Mouse (Mus musculus): ENCODE measurements at regions not wholly inside any gene's neighbourhood (a gene's known extent, or its start where the extent isn't known, plus 50 kb on each side); places are given as distances from the start of the nearest gene placed in this dataset.

- intact Hi-C loops (cut with DNase I), result no loop called here
- DNase-seq (ENCODE audit: low spot score in 2 of 2), result no peak
These were observed 139.9 kb upstream of the Bcl6 start for GRCm38 (mm10) chr16:24128566-24128965.

DNA sequence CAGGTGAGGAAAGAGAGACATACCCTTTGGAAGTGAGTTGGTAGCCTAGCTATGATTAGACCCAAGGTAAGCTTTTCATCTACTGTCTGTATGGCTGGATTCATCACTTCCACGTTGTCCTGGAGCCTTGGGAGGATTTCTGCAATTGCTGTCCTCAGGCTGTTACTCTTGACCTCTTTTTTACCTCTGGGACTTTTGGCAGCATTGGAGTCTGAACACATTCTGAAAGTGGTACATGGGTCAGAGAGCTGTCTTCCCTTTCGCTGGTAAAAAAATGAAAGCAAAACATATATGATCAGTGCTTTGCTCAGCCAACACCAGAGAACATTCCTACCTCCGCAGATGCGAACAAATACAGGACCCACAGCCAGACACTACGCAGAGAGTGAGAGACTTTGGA is 136.1 kb upstream of the Bcl6 start:
- DNase-seq (ENCODE audit: low spot score in 2 of 2), result no peak
- intact Hi-C loops (cut with DNase I), result no loop called here

DNA sequence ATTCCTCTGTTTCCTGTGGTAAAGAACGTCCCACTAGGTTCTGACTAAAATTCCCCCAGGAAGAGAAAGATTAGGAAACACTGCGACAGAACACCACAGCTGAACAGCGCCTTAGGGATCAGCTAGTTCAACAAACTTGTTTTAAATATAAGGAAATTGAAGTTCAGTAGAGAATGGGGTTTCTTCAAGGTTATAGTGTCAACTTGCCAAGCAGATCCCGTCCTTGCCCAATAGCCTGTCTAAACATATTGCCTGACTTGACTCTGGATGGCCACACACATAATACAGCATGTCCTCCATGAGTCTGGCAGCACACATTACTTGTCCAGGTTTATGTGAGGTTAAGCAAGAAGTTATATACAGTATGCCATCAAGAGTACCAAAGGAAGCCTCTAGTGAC is 135.4 kb upstream of the Bcl6 start:
- intact Hi-C loops (cut with DNase I), result no loop called here
- DNase-seq (ENCODE audit: low spot score in 2 of 2), result no peak

- no peak for DNase-seq (ENCODE audit: low spot score in 2 of 2)
- intact Hi-C loops (cut with DNase I), result no loop called here
These were observed 133.0 kb upstream of the Bcl6 start for GRCm38 (mm10) chr16:24121633-24122032.

DNA sequence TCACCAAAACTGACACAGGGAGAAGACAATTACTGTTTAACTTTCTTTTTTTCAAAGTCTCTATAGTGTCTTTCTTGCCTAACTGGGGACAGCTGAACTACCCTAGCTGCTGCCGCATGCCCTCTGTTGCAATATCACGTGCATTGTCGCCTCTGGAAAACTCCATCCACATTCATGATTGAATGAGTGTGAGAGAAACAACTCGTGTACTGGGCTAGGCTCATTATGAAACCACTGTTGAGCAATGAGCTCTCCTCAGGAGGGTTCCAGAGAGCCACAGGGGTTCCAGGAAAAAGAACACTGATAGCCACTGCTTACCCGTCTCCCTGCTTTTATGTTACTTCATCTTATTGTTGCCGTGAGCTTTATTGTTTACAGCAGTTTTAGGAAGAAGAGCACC is 132.2 kb upstream of the Bcl6 start:
- no peak for DNase-seq (ENCODE audit: low spot score in 2 of 2)
- intact Hi-C loops (cut with DNase I), result no loop called here

- intact Hi-C loops (cut with DNase I), result no loop called here
- DNase-seq (ENCODE audit: low spot score in 2 of 2), result no peak
These were observed 129.8 kb upstream of the Bcl6 start for GRCm38 (mm10) chr16:24118487-24118886.

DNA sequence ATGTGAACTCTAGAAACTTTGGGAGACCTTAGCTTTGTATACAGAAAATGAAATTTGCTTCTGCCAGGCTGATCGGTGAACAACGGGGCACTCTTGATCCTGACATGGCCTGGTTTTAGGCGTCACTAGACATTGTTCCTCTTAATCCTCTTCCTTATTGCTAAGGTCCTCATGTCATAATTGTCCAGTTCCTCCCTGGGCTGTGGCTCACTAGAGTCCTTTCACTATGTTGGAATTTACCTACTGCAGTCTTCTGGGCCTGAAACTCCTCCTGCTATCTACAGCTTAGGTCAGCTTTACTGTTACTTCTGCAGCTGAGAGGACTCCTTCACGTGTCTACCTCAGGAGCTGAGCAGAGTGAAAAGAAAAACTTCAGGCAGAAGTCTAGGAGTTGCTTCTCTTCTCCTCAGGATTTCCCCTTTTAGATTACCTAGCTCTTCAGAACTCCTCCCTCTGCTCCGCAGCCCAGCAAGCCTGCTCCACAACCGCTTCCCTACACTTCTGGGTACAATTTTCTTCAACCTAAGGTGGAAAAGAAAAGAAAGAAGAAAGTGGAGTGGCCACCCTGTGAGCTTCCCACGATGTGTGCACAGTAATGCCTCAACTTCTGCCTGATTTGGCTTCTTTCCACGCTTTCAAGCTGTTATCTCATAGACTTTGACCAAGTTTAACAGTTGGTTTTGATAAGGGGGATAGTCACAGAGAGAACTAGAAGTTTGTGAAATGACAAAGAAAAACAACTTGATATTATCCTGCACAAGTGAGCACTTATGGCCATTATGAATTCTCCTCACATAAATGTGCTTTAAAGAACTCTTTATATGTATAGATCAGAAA is 114.4 kb upstream of the Bcl6 start:
- intact Hi-C loops (cut with DNase I), result no loop called here
- no peak for DNase-seq (ENCODE audit: low spot score in 2 of 2)

- intact Hi-C loops (cut with DNase I), result no loop called here
- peak in 1 of 2 experiments; percentile 22 for DNase-seq (ENCODE audit: low spot score in 2 of 2)
These were observed 108.9 kb upstream of the Bcl6 start for GRCm38 (mm10) chr16:24097596-24097995.

- intact Hi-C loops (cut with DNase I), result no loop called here
- no peak for DNase-seq (ENCODE audit: low spot score in 2 of 2)
These were observed 107.4 kb upstream of the Bcl6 start for GRCm38 (mm10) chr16:24096076-24096475.

DNA sequence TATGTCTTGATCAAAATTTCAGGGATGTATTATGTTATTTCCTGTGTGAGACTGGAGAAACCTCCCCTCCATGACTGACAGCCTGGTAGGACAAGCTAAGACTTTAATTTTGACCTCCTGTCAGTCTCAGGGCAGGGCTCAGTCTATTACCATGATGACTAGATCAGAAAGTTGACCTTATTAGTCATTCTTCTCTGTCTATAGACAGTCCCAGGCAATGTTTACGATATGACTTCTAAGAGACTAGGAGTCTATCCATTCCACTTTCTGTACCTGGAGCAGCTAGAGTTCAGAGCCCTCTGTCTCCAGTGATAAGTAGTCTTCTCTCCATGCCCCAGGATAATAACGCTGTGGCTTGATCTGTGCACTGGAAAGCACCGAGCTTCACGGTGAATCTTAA is 107.0 kb upstream of the Bcl6 start:
- intact Hi-C loops (cut with DNase I), result no loop called here
- DNase-seq (ENCODE audit: low spot score in 2 of 2), result no peak

DNA sequence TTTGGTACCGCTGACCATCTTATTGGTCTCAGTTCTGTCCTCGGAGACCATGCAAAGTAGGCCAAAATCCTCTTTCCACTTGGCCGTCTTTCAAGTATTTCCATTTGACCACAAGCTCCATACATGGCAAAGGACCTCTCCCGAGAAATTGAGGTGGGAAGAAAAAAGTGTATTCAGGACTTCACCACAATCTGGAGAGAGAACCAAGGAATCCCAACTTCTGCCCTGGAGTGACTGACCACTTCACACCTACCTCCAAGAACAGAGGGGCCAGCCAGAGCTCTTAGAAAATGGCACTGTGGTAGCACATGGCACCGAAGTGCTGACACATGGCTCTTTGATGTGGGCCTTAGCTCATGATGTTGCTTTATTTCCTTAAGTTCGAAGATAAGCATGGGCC is 105.9 kb upstream of the Bcl6 start:
- intact Hi-C loops (cut with DNase I), result no loop called here
- no peak for DNase-seq (ENCODE audit: low spot score in 2 of 2)

GRCm38 (mm10) chr16:24093624-24094023 is 105.0 kb upstream of the Bcl6 start:
- intact Hi-C loops (cut with DNase I), result no loop called here
- DNase-seq (ENCODE audit: low spot score in 2 of 2), result no peak

DNA sequence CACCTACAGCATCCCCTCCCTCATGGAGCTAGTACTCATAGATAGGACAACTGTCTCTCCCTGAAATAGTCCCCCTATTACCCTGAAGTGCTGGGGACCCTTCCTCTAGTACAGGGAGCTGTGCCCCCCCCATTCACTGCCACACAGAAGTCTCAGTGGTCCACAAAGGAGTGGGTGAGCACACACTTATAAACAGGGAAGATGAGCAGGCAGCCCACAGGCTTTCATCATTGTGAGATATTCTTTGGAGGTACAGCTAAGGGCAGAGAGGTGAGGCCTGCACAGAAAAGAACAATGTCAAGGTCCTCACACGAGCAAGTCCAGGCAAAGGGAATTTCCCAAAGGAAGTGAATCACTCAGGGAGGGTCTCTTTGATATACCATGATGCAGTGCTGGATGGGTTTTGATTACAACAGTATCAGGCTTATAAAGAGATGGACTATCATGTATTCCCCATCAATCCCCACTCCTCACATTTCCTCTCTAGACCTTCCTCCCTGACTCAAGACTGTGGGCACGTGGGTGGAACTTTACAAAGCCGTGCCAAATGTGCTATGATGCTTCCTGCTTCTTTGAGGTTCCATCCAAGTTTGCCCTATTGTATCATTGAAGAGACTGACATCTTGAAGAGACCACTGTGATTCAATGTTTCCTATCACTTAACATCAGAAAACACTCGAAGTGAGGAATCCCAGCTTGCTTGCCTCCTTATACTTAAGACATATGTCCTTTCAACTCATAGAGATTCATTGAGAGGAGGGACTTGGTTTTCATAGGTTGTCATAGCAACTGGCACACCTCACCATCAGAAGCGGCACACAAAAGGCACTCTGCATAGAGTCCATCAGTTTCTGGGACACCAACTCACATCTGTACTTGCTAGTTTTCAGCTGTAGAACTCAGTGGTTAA is 104.2 kb upstream of the Bcl6 start:
- intact Hi-C loops (cut with DNase I), result no loop called here
- DNase-seq (ENCODE audit: low spot score in 2 of 2), result no peak

GRCm38 (mm10) chr16:24092136-24092535 is 103.5 kb upstream of the Bcl6 start:
- intact Hi-C loops (cut with DNase I), result no loop called here
- no peak for DNase-seq (ENCODE audit: low spot score in 2 of 2)

- intact Hi-C loops (cut with DNase I), result no loop called here
- no peak for DNase-seq (ENCODE audit: low spot score in 2 of 2)
These were observed 102.3 kb upstream of the Bcl6 start for GRCm38 (mm10) chr16:24090981-24091380.

GRCm38 (mm10) chr16:24089840-24090762 is 101.4 kb upstream of the Bcl6 start:
- intact Hi-C loops (cut with DNase I), result no loop called here
- DNase-seq (ENCODE audit: low spot score in 2 of 2), result no peak

DNA sequence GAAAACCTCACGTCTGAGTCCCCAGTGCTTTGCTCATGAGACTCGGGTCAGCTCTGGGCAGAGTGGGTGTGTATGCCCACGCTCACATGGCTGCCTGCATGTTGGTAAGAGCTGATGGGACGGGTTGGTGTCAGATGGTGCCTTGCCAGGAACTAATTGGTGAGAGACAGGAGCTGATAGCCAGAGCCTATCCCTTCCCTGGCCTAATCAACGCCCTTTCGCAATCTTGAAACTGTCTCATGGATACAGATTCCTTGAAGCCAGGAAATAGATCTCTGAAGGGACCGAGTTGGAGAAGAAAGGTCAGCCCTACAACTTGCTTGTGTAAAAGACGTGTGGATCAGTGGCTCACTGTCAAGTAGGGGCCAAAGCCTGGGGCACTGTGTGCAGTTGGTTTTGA is 95.3 kb upstream of the Bcl6 start:
- intact Hi-C loops (cut with DNase I), result no loop called here
- no peak for DNase-seq (ENCODE audit: low spot score in 2 of 2)

- DNase-seq (ENCODE audit: low spot score in 2 of 2), result no peak
- intact Hi-C loops (cut with DNase I), result no loop called here
These were observed 91.8 kb upstream of the Bcl6 start for GRCm38 (mm10) chr16:24080471-24080870.

DNA sequence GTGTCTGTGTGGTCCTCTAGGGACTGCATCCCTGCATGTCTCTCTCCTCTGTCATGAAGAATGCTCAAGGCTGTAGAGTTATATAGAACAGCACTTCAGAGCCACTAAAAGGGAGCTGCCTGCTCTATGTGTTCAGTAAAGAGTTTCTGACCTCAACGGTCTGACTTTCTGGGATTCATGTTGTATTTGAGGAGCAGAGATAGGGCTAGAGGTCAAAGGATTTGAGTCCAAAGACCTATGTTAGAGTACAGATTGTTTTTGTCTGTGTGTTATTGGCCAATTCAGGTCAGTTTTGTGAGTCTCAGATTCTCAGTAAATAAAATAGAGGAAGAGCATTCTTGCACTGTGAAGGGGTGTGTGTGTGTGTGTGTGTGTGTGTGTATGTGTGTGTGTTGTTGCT is 90.0 kb upstream of the Bcl6 start:
- intact Hi-C loops (cut with DNase I), result no loop called here
- DNase-seq (ENCODE audit: low spot score in 2 of 2), result no peak

- intact Hi-C loops (cut with DNase I), result no loop called here
- DNase-seq (ENCODE audit: low spot score in 2 of 2), result no peak
These were observed 88.8 kb upstream of the Bcl6 start for GRCm38 (mm10) chr16:24077428-24077827.
